Mouse (Mus musculus): ENCODE results near the gene Cacna2d2. TPM values are rescaled to one million over a fixed set of nuclear protein-coding genes. Genes with fewer than 3 reads are reported as not detected.

The Cacna2d2 gene
- total and polyA plus RNA-seq, 3 experiments = 0.67 TPM; not detected in 2

DNA sequence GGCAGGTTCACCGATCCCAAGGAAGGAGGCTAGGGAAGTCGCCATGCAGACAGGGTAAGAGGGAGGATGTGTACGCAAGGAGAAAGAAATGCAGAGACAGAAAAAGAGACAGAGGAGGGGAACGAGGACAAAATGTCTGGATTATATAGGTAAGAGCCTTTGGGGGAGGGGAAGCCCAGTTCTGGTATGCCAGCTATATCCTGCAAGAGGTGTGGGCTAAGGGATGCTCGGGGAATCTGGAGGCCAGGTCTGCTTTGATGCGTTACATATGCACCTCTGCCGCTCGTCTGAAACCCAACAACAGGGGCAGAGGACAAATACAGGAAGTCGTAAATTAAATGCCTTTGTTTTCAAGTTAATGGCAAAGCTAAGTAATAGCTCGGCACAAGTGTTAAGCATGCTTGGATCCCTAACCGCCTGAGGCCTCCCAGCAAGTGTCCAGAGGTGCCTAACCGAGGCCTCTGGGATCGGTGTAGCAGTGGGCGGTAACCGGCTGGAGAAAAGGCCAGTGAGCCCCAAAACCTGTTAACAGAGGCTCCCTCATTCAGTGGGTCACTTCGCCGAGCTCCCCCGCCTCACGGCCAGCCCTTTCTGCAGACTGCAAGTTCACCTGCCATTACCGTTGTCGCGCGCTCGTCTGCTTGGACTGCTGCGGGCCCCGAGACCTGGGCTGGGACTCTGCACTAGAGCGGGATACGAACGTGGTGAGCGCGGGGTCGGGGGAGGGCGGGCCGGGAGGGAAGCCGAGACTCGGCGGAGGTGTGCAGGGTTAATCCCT lies 154.3 kb downstream of the Cacna2d2 start:
- TF ChIP-seq RCOR1 (IDR thresholded peaks at IDR 0.05; ENCODE audit: low read depth, low read length) (peak; percentile 20; the same call in 1 of the 2 replicates), MAZ (IDR thresholded peaks at IDR 0.05; ENCODE audit: low read depth, low read length) (0 out of 2 replicates have a peak, but pooled peaks have one; percentile 8), USF1 (IDR thresholded peaks at IDR 0.05; ENCODE audit: low read depth, low read length) (no peak)
- peak overlapping the region; percentile 65 to 82 for H3K4me3 ChIP-seq (ENCODE audit: control insufficient read depth in 1 of 2, insufficient read depth in 1 of 2, low read depth in 2 of 2, low read length in 2 of 2)
- H3K27me3 ChIP-seq (ENCODE audit: control insufficient read depth in 1 of 2, insufficient read depth in 2 of 2, low read length in 2 of 2) = no peaks in the 10 kb centered on the region
- H3K9me3 ChIP-seq (replicated peaks; ENCODE audit: insufficient read depth, low read length) = no peaks in the 10 kb centered on the region
- peaks cover 35% of the 10 kb centered on the region for H3K79me2 ChIP-seq (ENCODE audit: control insufficient read depth, insufficient read depth, low read length, poor library complexity)
- H3K9ac ChIP-seq (ENCODE audit: control insufficient read depth, low read depth, low read length, poor library complexity, severe bottlenecking) = peak overlapping the region; percentile 85
- H3K27ac ChIP-seq (ENCODE audit: control insufficient read depth, low read depth, low read length) = peak overlapping the region; percentile 66
- peaks cover 3 to 29% of the 10 kb centered on the region in 2 experiments; a peak in 3 of 4 replicates for H3K36me3 ChIP-seq (ENCODE audit: control insufficient read depth in 1 of 2, insufficient read depth in 2 of 2, low read length in 2 of 2)
- peak; percentile 68 for DNase-seq (ENCODE audit: low read depth, low spot score)
- peaks cover 10 to 33% of the 10 kb centered on the region in 2 experiments for H3K4me1 ChIP-seq (ENCODE audit: control insufficient read depth in 1 of 2, insufficient read depth in 2 of 2, low read length in 2 of 2)

DNA sequence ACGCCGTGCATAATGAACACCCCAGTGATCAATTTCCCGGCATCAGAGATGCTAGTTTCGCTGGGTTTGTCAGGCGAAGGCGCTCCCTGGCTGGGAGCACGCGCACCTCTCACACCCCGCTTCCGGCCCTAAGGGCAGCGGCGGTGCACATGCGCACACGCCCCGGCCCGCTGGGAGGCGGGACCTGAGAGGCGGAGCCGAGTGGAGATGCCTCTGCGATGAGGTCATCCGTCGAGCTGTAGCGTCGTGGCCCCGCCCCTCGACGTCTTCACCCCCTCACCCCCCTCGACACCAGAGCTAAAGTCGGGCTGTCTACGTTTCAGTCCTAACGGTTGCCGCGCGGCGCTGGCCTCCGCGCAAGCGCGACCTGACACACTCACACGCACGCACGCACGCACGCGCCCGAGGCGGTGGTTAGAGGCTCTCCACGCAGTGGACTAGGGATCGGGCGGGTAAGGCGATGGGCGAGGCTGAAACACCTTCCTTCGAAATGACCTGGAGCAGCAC lies 155.0 kb downstream of the Cacna2d2 start:
- DNase-seq (ENCODE audit: low read depth, low spot score) = peak; percentile 99
- H3K36me3 ChIP-seq (ENCODE audit: control insufficient read depth in 1 of 2, insufficient read depth in 2 of 2, low read length in 2 of 2) = peaks cover 3 to 29% of the 10 kb centered on the region in 2 experiments; a peak in 3 of 4 replicates
- H3K9ac ChIP-seq (ENCODE audit: control insufficient read depth, low read depth, low read length, poor library complexity, severe bottlenecking) = peak overlapping the region; percentile 94
- peak overlapping the region; percentile 82 to 91 for H3K4me3 ChIP-seq (ENCODE audit: control insufficient read depth in 1 of 2, insufficient read depth in 1 of 2, low read depth in 2 of 2, low read length in 2 of 2)
- no peaks in the 10 kb centered on the region for H3K9me3 ChIP-seq (replicated peaks; ENCODE audit: insufficient read depth, low read length)
- no peaks in the 10 kb centered on the region for H3K27me3 ChIP-seq (ENCODE audit: control insufficient read depth in 1 of 2, insufficient read depth in 2 of 2, low read length in 2 of 2)
- H3K4me1 ChIP-seq (ENCODE audit: control insufficient read depth in 1 of 2, insufficient read depth in 2 of 2, low read length in 2 of 2) = peaks cover 10 to 33% of the 10 kb centered on the region in 2 experiments
- peak overlapping the region; percentile 90 for H3K27ac ChIP-seq (ENCODE audit: control insufficient read depth, low read depth, low read length)
- peaks cover 35% of the 10 kb centered on the region for H3K79me2 ChIP-seq (ENCODE audit: control insufficient read depth, insufficient read depth, low read length, poor library complexity)
- TF ChIP-seq MYB (IDR thresholded peaks at IDR 0.05; ENCODE audit: low read depth, low read length) = peak; percentile 91
- peak; percentile 95 for TF ChIP-seq POLR2AphosphoS2 (IDR thresholded peaks at IDR 0.05; ENCODE audit: low read length)
- no peak for TF ChIP-seq MEF2A (IDR thresholded peaks at IDR 0.05; ENCODE audit: extremely low read depth, insufficient replicate concordance, low read depth, low read length, poor library complexity, severe bottlenecking)
- TF ChIP-seq USF1 (IDR thresholded peaks at IDR 0.05; ENCODE audit: low read depth, low read length) = 0 out of 2 replicates have a peak, but pooled peaks have one; percentile 25
- peak; percentile 81 for TF ChIP-seq NRF1 (IDR thresholded peaks at IDR 0.05; ENCODE audit: insufficient read depth, low read depth, low read length, poor library complexity, severe bottlenecking)
- TF ChIP-seq HCFC1 (IDR thresholded peaks at IDR 0.05; ENCODE audit: low read depth, low read length) = peak; percentile 78
- TF ChIP-seq SIN3A (IDR thresholded peaks at IDR 0.05; ENCODE audit: low read length) = peak; percentile 76
- peak; percentile 82 for TF ChIP-seq ETS1 (IDR thresholded peaks at IDR 0.05; ENCODE audit: low read depth, low read length)
- TF ChIP-seq CHD2 (IDR thresholded peaks at IDR 0.05; ENCODE audit: low read length) = no peak
- no peak for TF ChIP-seq ZKSCAN1 (IDR thresholded peaks at IDR 0.05; ENCODE audit: low read depth, low read length)
- TF ChIP-seq TBP (IDR thresholded peaks at IDR 0.05; ENCODE audit: low read depth, low read length) = peak; percentile 67; the same call in 1 of the 2 replicates
- peak; percentile 85 for TF ChIP-seq MAX (IDR thresholded peaks at IDR 0.05; ENCODE audit: low read length)
- no peak for TF ChIP-seq MAFK (IDR thresholded peaks at IDR 0.05; ENCODE audit: borderline replicate concordance, low read depth, low read length)
- TF ChIP-seq ZNF384 (IDR thresholded peaks at IDR 0.05; ENCODE audit: low read depth, low read length) = no peak
- peak; percentile 68; the same call in 1 of the 2 replicates for TF ChIP-seq TCF12 (IDR thresholded peaks at IDR 0.05; ENCODE audit: low read depth, low read length)
- TF ChIP-seq POLR2A (IDR thresholded peaks at IDR 0.05; ENCODE audit: control insufficient read depth in 1 of 2, insufficient read depth in 1 of 2, low read depth in 1 of 2, low read length in 2 of 2, poor library complexity in 1 of 2) = peak; percentile 93
- peak; percentile 85 for TF ChIP-seq MXI1 (IDR thresholded peaks at IDR 0.05; ENCODE audit: low read depth, low read length)
- TF ChIP-seq ELF1 (IDR thresholded peaks at IDR 0.05; ENCODE audit: low read depth, low read length) = peak; percentile 84
- TF ChIP-seq NELFE (IDR thresholded peaks at IDR 0.05; ENCODE audit: low read depth, low read length) = peak; percentile 94
- no peak; the same call in 1 of the 2 replicates for TF ChIP-seq E2F4 (IDR thresholded peaks at IDR 0.05; ENCODE audit: borderline replicate concordance, low read depth, low read length)
- peak; percentile 77; the same call in 1 of the 2 replicates for TF ChIP-seq ZMIZ1 (IDR thresholded peaks at IDR 0.05; ENCODE audit: low read depth, low read length)
- peak; percentile 28; the same call in 1 of the 2 replicates for TF ChIP-seq BHLHE40 (IDR thresholded peaks at IDR 0.05; ENCODE audit: borderline replicate concordance, low read depth, low read length)
- no peak; the same call in 1 of the 2 replicates for TF ChIP-seq MAZ (IDR thresholded peaks at IDR 0.05; ENCODE audit: low read depth, low read length)
- no peak; the same call in 1 of the 2 replicates for TF ChIP-seq CHD1 (IDR thresholded peaks at IDR 0.05; ENCODE audit: low read depth, low read length)
- peak; percentile 0; the same call in 1 of the 2 replicates for TF ChIP-seq RCOR1 (IDR thresholded peaks at IDR 0.05; ENCODE audit: low read depth, low read length)
- peak in 1 of 2 experiments; percentile 67; a peak in 1 of 4 replicates for TF ChIP-seq EP300 (IDR thresholded peaks at IDR 0.05; ENCODE audit: low read depth in 1 of 2, low read length in 2 of 2)
- peak; percentile 73 for TF ChIP-seq MYC (IDR thresholded peaks at IDR 0.05; ENCODE audit: low read depth, low read length)
- 0 out of 2 replicates have a peak, but pooled peaks have one; percentile 49 for TF ChIP-seq POLR2AphosphoS5 (IDR thresholded peaks at IDR 0.05; ENCODE audit: borderline replicate concordance, low read depth, low read length)
